In genomic region chr9:108112719-108113340, GRCm38 (mm10) we compare ENCODE assay signal across 19 mouse cellular contexts. TPM values are rescaled to one million over a fixed set of nuclear protein-coding genes. Genes with fewer than 3 reads are reported as not detected.
DNase-seq lines count a peak whose midpoint lies in the region; ATAC-seq lines count a peak whose summit lies in the region.
"Had no signal": no experiment of that assay in that cellular context is flagged by ENCODE, and none has a peak within 500 bp of the region (broad histone marks: within the 10 kb centered on the region; RNA-seq: fewer than 3 reads in every experiment).

No protein-coding gene starts in this region.

- no peak; the same call in 1 of the 2 replicates for ATAC-seq in cerebellum, adult (ENCODE audit: insufficient number of reproducible peaks, low FRiP score, low TSS enrichment)
- ATAC-seq in kidney, embryonic 15.5 days (replicated peaks; ENCODE audit: low FRiP score): no peak
- ATAC-seq in forebrain, embryonic 16.5 days: no peak
- ATAC-seq: intestine, embryonic 16.5 days; liver, embryonic 12.5 days had no signal

- H3K9me3 ChIP-seq in kidney, embryonic 15.5 days (replicated peaks): no peaks in the 10 kb centered on the region
- no peaks in the 10 kb centered on the region for H3K9me3 ChIP-seq in forebrain, embryonic 16.5 days (ENCODE audit: control insufficient read depth, low read length)
- no peaks in the 10 kb centered on the region for H3K9me3 ChIP-seq in midbrain, embryonic 10.5 days (replicated peaks)
- H3K9me3 ChIP-seq: liver, embryonic 12.5 days had no signal

- H3K4me1 ChIP-seq in kidney, embryonic 15.5 days: peaks cover 21% of the 10 kb centered on the region
- H3K4me1 ChIP-seq in forebrain, embryonic 16.5 days (replicated peaks; ENCODE audit: control insufficient read depth, insufficient read depth, low read length): 0 out of 2 replicates have a peak, but pooled peaks cover 3% of the 10 kb centered on the region
- H3K4me1 ChIP-seq in midbrain, embryonic 10.5 days: peaks cover 26% of the 10 kb centered on the region

- DNase-seq in cerebellum, adult 11 months: peak; percentile 76
- peak; percentile 32 for DNase-seq in kidney, adult 18-20 months
- DNase-seq in gastrocnemius, adult 8-10 months (ENCODE audit: low spot score in 2 of 2): peak; percentile 55 to 78
- DNase-seq in midbrain, embryonic 10.5 days (ENCODE audit: low spot score): no peak
- no peak for DNase-seq in left cerebral cortex, adult 9 months (ENCODE audit: low spot score in 2 of 2)
- DNase-seq: adrenal gland, postnatal 14 days; kidney, postnatal 36 days; left cerebral cortex, postnatal 4 days had no signal

- H3K4me2 ChIP-seq in kidney, embryonic 15.5 days: no peak overlapping the region
- no peak overlapping the region for H3K4me2 ChIP-seq in forebrain, embryonic 16.5 days (ENCODE audit: low read length)
- H3K4me2 ChIP-seq: hindbrain, embryonic 14.5 days; liver, embryonic 12.5 days had no signal

- H3K27me3 ChIP-seq in kidney, embryonic 15.5 days: peaks cover 16% of the 10 kb centered on the region; the same call in 1 of the 2 replicates
- H3K27me3 ChIP-seq in forebrain, embryonic 16.5 days (replicated peaks; ENCODE audit: control insufficient read depth, insufficient read depth, low read length): no peaks in the 10 kb centered on the region
- H3K27me3 ChIP-seq in midbrain, embryonic 10.5 days (ENCODE audit: low read depth, poor library complexity, severe bottlenecking): peaks cover 74% of the 10 kb centered on the region
- H3K27me3 ChIP-seq: CH12.LX had no signal

- 95% methylated on average over 18 of the region's 18 CpGs for WGBS in kidney, embryonic 15.5 days
- 92% methylated on average over 18 of the region's 18 CpGs for WGBS in forebrain, embryonic 16.5 days
- WGBS in midbrain, embryonic 10.5 days: 94% methylated on average over 18 of the region's 18 CpGs

- H3K27ac ChIP-seq in kidney, embryonic 15.5 days: no peak overlapping the region
- H3K27ac ChIP-seq in forebrain, embryonic 16.5 days (ENCODE audit: low read length): no peak overlapping the region
- no peak overlapping the region for H3K27ac ChIP-seq in midbrain, embryonic 10.5 days (replicated peaks)
- H3K27ac ChIP-seq: hindbrain, embryonic 14.5 days; liver, embryonic 12.5 days had no signal

- H3K36me3 ChIP-seq in kidney, embryonic 15.5 days: no peaks in the 10 kb centered on the region
- peaks cover 23% of the 10 kb centered on the region for H3K36me3 ChIP-seq in forebrain, embryonic 16.5 days (ENCODE audit: control insufficient read depth, insufficient read depth)
- peaks cover 57% of the 10 kb centered on the region for H3K36me3 ChIP-seq in midbrain, embryonic 10.5 days
- H3K36me3 ChIP-seq: liver, embryonic 12.5 days had no signal

- H3K4me3 ChIP-seq in kidney, embryonic 15.5 days (replicated peaks): no peak overlapping the region
- no peak overlapping the region for H3K4me3 ChIP-seq in forebrain, embryonic 16.5 days (replicated peaks; ENCODE audit: low read length)
- no peak overlapping the region for H3K4me3 ChIP-seq in midbrain, embryonic 10.5 days
- H3K4me3 ChIP-seq: erythroblast, embryonic 14.5 days; liver, embryonic 12.5 days had no signal

- no peak overlapping the region for H3K9ac ChIP-seq in kidney, embryonic 15.5 days
- no peak overlapping the region for H3K9ac ChIP-seq in forebrain, embryonic 16.5 days (replicated peaks; ENCODE audit: low read depth, low read length)
- H3K9ac ChIP-seq: hindbrain, embryonic 14.5 days; liver, embryonic 12.5 days had no signal

RNA-seq across cellular contexts. Expression of gene Apeh, which starts 18.4 kb away (rescaled TPM):
- 67.7 and 76.6 TPM in 2 replicates for polyA plus RNA-seq in kidney, embryonic 15.5 days (2015; fragmentation: Nextera tagmentation; extraction: Ambion mirVana)
- total RNA-seq in gastrocnemius, adult 8-10 months (2022): 10 to 100 TPM; 29.4 to 43.5 (median 33.6) TPM
- 41.3 and 46.2 TPM in 2 replicates for polyA plus RNA-seq in forebrain, embryonic 16.5 days (2015; fragmentation: Nextera tagmentation; extraction: Ambion mirVana)
- 71.2 and 80.2 TPM in 2 replicates for polyA plus RNA-seq in midbrain, embryonic 10.5 days (2016; fragmentation: Nextera tagmentation; extraction: Ambion mirVana)

RNA-seq across cellular contexts. Expression of gene Rnf123, which starts 29.7 kb away (rescaled TPM):
- 25.2 and 33.4 TPM in 2 replicates for polyA plus RNA-seq in kidney, embryonic 15.5 days (2015; fragmentation: Nextera tagmentation; extraction: Ambion mirVana)
- 100 to 1,000 TPM; 137 to 185 (median 161) TPM for total RNA-seq in gastrocnemius, adult 8-10 months (2022)
- 44.5 and 53.1 TPM in 2 replicates for polyA plus RNA-seq in forebrain, embryonic 16.5 days (2015; fragmentation: Nextera tagmentation; extraction: Ambion mirVana)
- polyA plus RNA-seq in midbrain, embryonic 10.5 days (2016; fragmentation: Nextera tagmentation; extraction: Ambion mirVana): 32.2 and 39.6 TPM in 2 replicates

RNA-seq across cellular contexts. Expression of gene Mst1, which starts 32.6 kb away (rescaled TPM):
- 0.45 and 0.55 TPM in 2 replicates for polyA plus RNA-seq in kidney, embryonic 15.5 days (2015; fragmentation: Nextera tagmentation; extraction: Ambion mirVana)
- under 1 TPM in 1 of 4 experiments, not detected in 3; 0.40 TPM for total RNA-seq in gastrocnemius, adult 8-10 months (2022)
- not detected in 2 replicates for polyA plus RNA-seq in forebrain, embryonic 16.5 days (2015; fragmentation: Nextera tagmentation; extraction: Ambion mirVana)
- 0.78 and 0.87 TPM in 2 replicates for polyA plus RNA-seq in midbrain, embryonic 10.5 days (2016; fragmentation: Nextera tagmentation; extraction: Ambion mirVana)
- total RNA-seq: layer of hippocampus, postnatal 10 days; left cerebral cortex, postnatal 4 days; megakaryocyte-erythroid progenitor cell, adult 5-6 weeks had no signal
- polyA plus RNA-seq: heart, embryonic 14.5 days; hindbrain, embryonic 14.5 days had no signal

RNA-seq across cellular contexts. Expression of gene Amigo3, which starts 59.9 kb away (rescaled TPM):
- polyA plus RNA-seq in kidney, embryonic 15.5 days (2015; fragmentation: Nextera tagmentation; extraction: Ambion mirVana): 2.2 and 2.7 TPM in 2 replicates
- total RNA-seq in gastrocnemius, adult 8-10 months (2022): 1 to 10 TPM in 3 of 4 experiments, under 1 TPM in 1; 0.80 to 2.2 (median 1.5) TPM
- 2.5 and 3.4 TPM in 2 replicates for polyA plus RNA-seq in forebrain, embryonic 16.5 days (2015; fragmentation: Nextera tagmentation; extraction: Ambion mirVana)
- 2.6 and 3.8 TPM in 2 replicates for polyA plus RNA-seq in midbrain, embryonic 10.5 days (2016; fragmentation: Nextera tagmentation; extraction: Ambion mirVana)

Comparison
In these comparisons a context has a peak if more than half of its experiments do, and no peak if none do; other contexts are left out.
1. DNase-seq: peak in cerebellum, adult 11 months (single experiment), kidney, adult 18-20 months (single experiment) and gastrocnemius, adult 8-10 months (2 of 2); none in midbrain, embryonic 10.5 days (single experiment) and left cerebral cortex, adult 9 months (0 of 2).